Mouse (Mus musculus) spleen, adult 2 months (tissue): ENCODE data around the gene S1pr4.

ENCODE experiments used
- CTCF ChIP-seq: fragments of 200-500 bp; IDR thresholded peaks from 2 replicates; pipeline ENCODE4 v1.5.1; 2011; ENCODE audit warnings: mild to moderate bottlenecking, inconsistent platforms; ENCODE audit not compliant: insufficient read depth, insufficient read length, insufficient replicate concordance; ENCODE audit errors: extremely low read depth
- POLR2A ChIP-seq: fragments of 200-500 bp; IDR thresholded peaks from 2 replicates; pipeline ENCODE4 v1.6.1; 2011; ENCODE audit warnings: low read depth, low read length, inconsistent platforms

GRCm38 (mm10) chr10:81507691-81508489 is 8.0 kb upstream of the S1pr4 start:
- no peak for TF ChIP-seq POLR2A
- no peak for TF ChIP-seq CTCF
